Mouse (Mus musculus) cortical plate, adult 2 months (tissue): ENCODE results near the gene Hist1h2bn.

Experiments
- CTCF ChIP-seq: fragments of 200-500 bp; IDR thresholded peaks from 2 replicates; pipeline ENCODE4 v1.5.1; 2011; ENCODE audit warnings: mild to moderate bottlenecking, control low read depth, low read length; ENCODE audit not compliant: insufficient read depth; ENCODE audit errors: extremely low read depth
- POLR2A ChIP-seq: fragments of 200-500 bp; IDR thresholded peaks from 2 replicates; pipeline ENCODE4 v1.6.1; 2011; ENCODE audit warnings: mild to moderate bottlenecking, low read length, control low read depth; ENCODE audit not compliant: insufficient read depth; ENCODE audit errors: extremely low read depth

GRCm38 (mm10) chr13:21751827-21752226 lies 2.1 kb upstream of the Hist1h2bn start:
- TF ChIP-seq CTCF (no peak), POLR2A (no peak)
